Mouse (Mus musculus) G1E (cell line): ENCODE measurements around the gene Fam180a. TPM values are rescaled to one million over a fixed set of nuclear protein-coding genes. Genes with fewer than 3 reads are reported as not detected.

ENCODE experiments used
- ATAC-seq: 2 replicates; pipeline ENCODE4 v1.8.0; 2016; ENCODE audit warnings: mild to moderate bottlenecking; ENCODE audit not compliant: insufficient number of reproducible peaks, poor library complexity, low FRiP score, severe bottlenecking; ENCODE audit errors: extremely low read depth
- DNase-seq: peaks from one replicate; pipeline ENCODE4 v3.0.0; 2012; ENCODE audit warnings: low spot score
- H3K27me3 ChIP-seq: 2 replicates; pipeline ENCODE4 v1.6.1; 2012; ENCODE audit warnings: mild to moderate bottlenecking, low read length, inconsistent platforms; ENCODE audit not compliant: insufficient read depth
- H3K36me3 ChIP-seq: replicated peaks from 2 replicates; pipeline ENCODE3; 2012; ENCODE audit warnings: mild to moderate bottlenecking, inconsistent platforms
- H3K4me1 ChIP-seq: 2 replicates; pipeline ENCODE4 v1.6.1; 2012; ENCODE audit warnings: low read depth, low read length, inconsistent platforms, mixed read lengths; ENCODE audit not compliant: insufficient read depth
- H3K4me3 ChIP-seq: 2 replicates; pipeline ENCODE4 v1.5.1; 2012; ENCODE audit warnings: low read depth, mild to moderate bottlenecking, inconsistent platforms, low read length, moderate library complexity, mixed read lengths
- H3K9me3 ChIP-seq: replicated peaks from 2 replicates; pipeline ENCODE4 v1.6.1; 2012; ENCODE audit warnings: inconsistent platforms
- CTCF ChIP-seq: IDR thresholded peaks from 2 replicates; pipeline ENCODE4 v1.5.1; 2012; ENCODE audit warnings: low read depth, low read length, inconsistent platforms, mixed read lengths
- GATA1 ChIP-seq: IDR thresholded peaks from 2 replicates; pipeline ENCODE4 v1.6.1; 2012; ENCODE audit warnings: borderline replicate concordance, low read length, inconsistent platforms, mixed read lengths
- GATA2 ChIP-seq: IDR thresholded peaks from 2 replicates; pipeline ENCODE4 v1.6.1; 2012; ENCODE audit warnings: low read depth, low read length, inconsistent platforms, borderline replicate concordance
- POLR2AphosphoS5 ChIP-seq: IDR thresholded peaks from 2 replicates; pipeline ENCODE4 v1.6.1; 2012; ENCODE audit warnings: low read depth, low read length, inconsistent platforms; ENCODE audit not compliant: insufficient replicate concordance
- TAL1 ChIP-seq: conservative IDR thresholded peaks from 2 replicates; pipeline ENCODE4 v1.6.1; 2012; ENCODE audit warnings: low read depth, low read length, inconsistent platforms, mixed read lengths
- polyA plus RNA-seq: library from polyadenylated mRNA; stranded (reverse); fragments of >175 nt; gene quantifications from 2 replicates; pipeline ENCODE4 v1.2.3, GENCODE M21; 2012
- total RNA-seq, 2 experiments: library from RNA; stranded (forward) in 1 of 2; stranded (reverse) in 1 of 2; fragments of 200-1000 nt in 1 of 2; fragments of >200 nt in 1 of 2; fragmentation: Nextera tagmentation in 1 of 2; gene quantifications; 2 replicates each; pipeline ENCODE4 v1.2.3; 2014 to 2017

Gene Fam180a
- total and polyA plus RNA-seq, 3 experiments: not detected

GRCm38 (mm10) chr6:35303355-35303900 lies 22.5 kb downstream of the Fam180a start:
- DNase-seq (no peak), ATAC-seq (no peak)

GRCm38 (mm10) chr6:35302581-35302980 lies 23.4 kb downstream of the Fam180a start:
- ATAC-seq: no peak
- TF ChIP-seq CTCF (no peak), GATA2 (no peak), POLR2AphosphoS5 (no peak), TAL1 (no peak), GATA1 (no peak)
- H3K4me3 ChIP-seq: no peak overlapping the region
- no peak for DNase-seq
- H3K27me3 ChIP-seq: peaks cover 31% of the 10 kb centered on the region
- H3K36me3 ChIP-seq: no peaks in the 10 kb centered on the region
- H3K9me3 ChIP-seq: no peaks in the 10 kb centered on the region
- H3K4me1 ChIP-seq: no peaks in the 10 kb centered on the region; the same call in none of the 2 replicates

More at GRCm38 (mm10) chr6:35303355-35303900, 22.5 kb downstream of the Fam180a start:
- H3K36me3 ChIP-seq: no peaks in the 10 kb centered on the region
- peaks cover 29% of the 10 kb centered on the region for H3K27me3 ChIP-seq
- H3K9me3 ChIP-seq: no peaks in the 10 kb centered on the region
- TF ChIP-seq CTCF (no peak), GATA1 (no peak), TAL1 (no peak), GATA2 (no peak), POLR2AphosphoS5 (no peak)
- no peaks in the 10 kb centered on the region; the same call in none of the 2 replicates for H3K4me1 ChIP-seq
- no peak overlapping the region for H3K4me3 ChIP-seq

DNA sequence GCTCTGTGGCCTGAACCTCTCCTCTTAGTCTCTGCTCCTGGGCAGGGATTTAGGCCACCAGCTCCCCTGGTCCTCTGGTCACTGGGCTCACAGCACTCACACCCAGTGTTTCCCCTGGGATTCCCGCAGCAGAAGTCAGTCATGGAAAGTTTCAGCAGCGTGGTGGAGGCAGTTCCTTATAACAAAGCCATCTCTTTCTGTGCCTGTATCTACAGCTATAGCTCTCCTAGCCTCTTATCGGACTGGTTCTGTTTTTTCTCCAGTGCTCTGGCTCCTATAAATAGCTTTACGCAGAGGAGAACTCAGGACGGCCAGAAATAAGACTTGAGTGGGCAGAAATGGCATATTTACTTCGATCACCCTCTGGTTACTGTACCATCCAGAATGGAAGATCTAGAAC lies 27.6 kb downstream of the Fam180a start:
- H3K27me3 ChIP-seq: peaks cover 32% of the 10 kb centered on the region
- no peaks in the 10 kb centered on the region; the same call in none of the 2 replicates for H3K4me1 ChIP-seq
- no peak for TF ChIP-seq GATA1
- no peak for TF ChIP-seq POLR2AphosphoS5
- no peak for TF ChIP-seq CTCF
- TF ChIP-seq GATA2: no peak
- no peak for TF ChIP-seq TAL1
- no peak overlapping the region for H3K4me3 ChIP-seq
- no peak for DNase-seq
- no peak for ATAC-seq
- no peaks in the 10 kb centered on the region for H3K9me3 ChIP-seq
- H3K36me3 ChIP-seq: no peaks in the 10 kb centered on the region

GRCm38 (mm10) chr6:35297516-35298227 lies 28.3 kb downstream of the Fam180a start:
- DNase-seq (no peak), ATAC-seq (no peak)
- TF ChIP-seq GATA1 (no peak), CTCF (no peak), POLR2AphosphoS5 (no peak), TAL1 (no peak), GATA2 (no peak)
- Histone ChIP-seq H3K9me3 (no peaks in the 10 kb centered on the region), H3K27me3 (peaks cover 33% of the 10 kb centered on the region), H3K36me3 (no peaks in the 10 kb centered on the region), H3K4me3 (no peak overlapping the region), H3K4me1 (no peaks in the 10 kb centered on the region; the same call in 1 of the 2 replicates)

DNA sequence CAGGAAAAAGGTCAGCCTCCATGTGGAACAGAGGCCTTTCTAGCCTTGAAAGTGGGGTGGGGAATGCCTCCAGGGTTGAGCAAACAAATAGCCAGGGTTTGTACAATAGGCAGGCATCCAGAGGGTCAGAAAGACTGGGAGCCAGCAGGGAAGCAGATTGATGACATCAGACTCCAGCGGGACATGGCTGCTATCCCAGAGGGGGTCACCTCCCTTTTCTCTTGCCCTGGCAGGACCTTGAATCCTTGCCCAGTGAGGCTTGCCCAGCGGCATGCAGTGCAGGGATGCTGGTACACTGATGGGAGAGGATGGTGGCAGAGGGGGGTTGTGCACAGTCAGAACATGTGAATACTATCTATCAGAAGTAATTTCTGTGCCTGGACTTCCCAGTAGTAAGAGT lies 28.9 kb downstream of the Fam180a start:
- Histone ChIP-seq H3K4me3 (no peak overlapping the region), H3K4me1 (no peaks in the 10 kb centered on the region; the same call in 1 of the 2 replicates), H3K27me3 (peaks cover 35% of the 10 kb centered on the region), H3K9me3 (no peaks in the 10 kb centered on the region), H3K36me3 (no peaks in the 10 kb centered on the region)
- no peak for DNase-seq
- ATAC-seq: no peak
- no peak for TF ChIP-seq GATA2
- no peak for TF ChIP-seq TAL1
- no peak for TF ChIP-seq CTCF
- TF ChIP-seq POLR2AphosphoS5: no peak
- no peak for TF ChIP-seq GATA1

- ATAC-seq (no peak), DNase-seq (no peak)
- Histone ChIP-seq H3K4me3 (no peak overlapping the region), H3K27me3 (peaks cover 34% of the 10 kb centered on the region), H3K36me3 (no peaks in the 10 kb centered on the region), H3K9me3 (no peaks in the 10 kb centered on the region), H3K4me1 (no peaks in the 10 kb centered on the region)
- TF ChIP-seq TAL1 (no peak), CTCF (no peak), GATA2 (no peak), GATA1 (no peak)
Observed at GRCm38 (mm10) chr6:35294964-35295363, 31.0 kb downstream of the Fam180a start.
